Mouse (Mus musculus) hindbrain, embryonic 14.5 days (tissue): ENCODE results near the gene AC129217.1. TPM values are rescaled to one million over a fixed set of nuclear protein-coding genes. Genes with fewer than 3 reads are reported as not detected.
"Not testable (repeated sequence)": the region's sequence is repeated elsewhere in the genome, so short reads cannot be mapped to it uniquely, and the experiment has no call there.

ENCODE experiments used
- ATAC-seq: fragments of 200-750 bp; cut with Nextera tagmentation; 2 replicates; pipeline ENCODE4 v1.8.0; 2017; ENCODE audit warnings: moderate number of reproducible peaks, mild to moderate bottlenecking, moderate TSS enrichment, moderate library complexity; ENCODE audit not compliant: low FRiP score
- DNase-seq: peaks from one replicate; pipeline ENCODE4 v3.0.0-alpha.2; 2015; ENCODE audit warnings: low spot score
- H3K27ac ChIP-seq: fragments of 300-500 bp; sonication (generic); 2 replicates; pipeline ENCODE4 v1.5.1; 2014; ENCODE audit warnings: mild to moderate bottlenecking, moderate library complexity
- H3K27me3 ChIP-seq: fragments of 300-500 bp; sonication (generic); 2 replicates; pipeline ENCODE4 v1.6.1; 2014; ENCODE audit warnings: mild to moderate bottlenecking, low read length, mixed read lengths; ENCODE audit not compliant: control insufficient read depth, insufficient read depth
- H3K36me3 ChIP-seq: fragments of 300-500 bp; sonication (generic); replicated peaks from 2 replicates; pipeline ENCODE4 v1.6.1; 2014; ENCODE audit not compliant: control insufficient read depth, insufficient read depth
- H3K4me1 ChIP-seq: fragments of 300-500 bp; sonication (generic); replicated peaks from 2 replicates; pipeline ENCODE4 v1.6.1; 2014; ENCODE audit warnings: antibody characterized with exemption, low read length, mixed read lengths; ENCODE audit not compliant: control insufficient read depth, insufficient read depth
- H3K4me2 ChIP-seq: fragments of 300-500 bp; sonication (generic); replicated peaks from 2 replicates; pipeline ENCODE4 v1.6.1; 2014; ENCODE audit warnings: mild to moderate bottlenecking, moderate library complexity
- H3K4me3 ChIP-seq: fragments of 300-500 bp; sonication (generic); replicated peaks from 2 replicates; pipeline ENCODE4 v1.5.1; 2014; ENCODE audit warnings: mild to moderate bottlenecking, low read length
- H3K9ac ChIP-seq: fragments of 300-500 bp; sonication (generic); 2 replicates; pipeline ENCODE4 v1.6.1; 2014
- H3K9me3 ChIP-seq: fragments of 300-500 bp; sonication (generic); 2 replicates; pipeline ENCODE4 v1.6.1; 2016; ENCODE audit warnings: low read length; ENCODE audit not compliant: control insufficient read depth
- WGBS: fragments of 180-500 bp; shearing (Covaris S2); extraction: QIAGEN DNeasy Blood & Tissue Kit; methylation state at CpG from one replicate; pipeline ENCODE4 v1.1.7; 2014; 5-methylcytosine and 5-hydroxymethylcytosine counted together
- polyA plus RNA-seq: library from polyadenylated mRNA; unstranded; fragments of >200 nt; fragmentation: Nextera tagmentation; extraction: Ambion mirVana; gene quantifications from 2 replicates; pipeline ENCODE4 v1.2.1, GENCODE M21; 2014

The AC129217.1 gene
- polyA plus RNA-seq, 1 experiment from 2014 or later: not detected

DNA sequence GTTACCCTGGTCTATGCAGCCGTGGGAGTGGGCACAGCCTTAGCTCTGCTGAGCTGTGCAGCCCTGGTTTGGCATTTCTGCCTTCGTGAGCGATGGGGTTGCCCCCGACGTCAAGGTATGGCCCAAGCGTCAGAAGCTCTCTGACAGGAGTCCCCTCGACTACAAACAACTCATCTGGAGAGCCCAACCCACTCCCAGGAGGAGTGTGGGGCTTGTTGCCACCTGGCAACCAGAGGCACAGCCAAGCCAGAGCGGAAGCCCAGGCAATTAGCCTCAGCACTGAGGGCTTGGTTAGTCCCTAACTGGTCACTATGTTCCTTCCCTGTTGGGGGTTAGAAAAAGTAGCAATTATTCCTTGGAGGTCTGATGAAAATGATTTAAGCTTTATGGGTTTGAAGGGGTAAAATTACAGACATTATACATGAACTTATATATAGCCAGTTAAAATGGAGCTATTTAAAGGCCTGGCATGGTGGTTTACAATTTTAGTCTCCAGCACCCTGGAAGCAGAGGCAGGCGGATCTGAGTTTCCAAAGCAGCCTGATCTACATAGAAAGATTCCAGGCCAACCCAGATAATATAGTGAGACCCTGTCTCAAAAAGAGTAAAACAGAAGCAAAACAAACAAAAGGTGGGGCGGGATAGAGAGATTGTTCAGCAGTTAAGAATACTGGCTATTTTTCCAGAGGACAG, 22.8 kb downstream of the AC129217.1 start:
- ATAC-seq (no peak), DNase-seq (no peak)
- Histone ChIP-seq H3K4me2 (no peak overlapping the region), H3K9ac (no peak overlapping the region), H3K4me1 (no peaks in the 10 kb centered on the region), H3K27me3 (no peaks in the 10 kb centered on the region; the same call in 1 of the 2 replicates), H3K27ac (no peak overlapping the region), H3K36me3 (peaks cover 16% of the 10 kb centered on the region), H3K9me3 (no peaks in the 10 kb centered on the region), H3K4me3 (no peak overlapping the region)
- WGBS: 63% methylated on average over 10 of the region's 10 CpGs

DNA sequence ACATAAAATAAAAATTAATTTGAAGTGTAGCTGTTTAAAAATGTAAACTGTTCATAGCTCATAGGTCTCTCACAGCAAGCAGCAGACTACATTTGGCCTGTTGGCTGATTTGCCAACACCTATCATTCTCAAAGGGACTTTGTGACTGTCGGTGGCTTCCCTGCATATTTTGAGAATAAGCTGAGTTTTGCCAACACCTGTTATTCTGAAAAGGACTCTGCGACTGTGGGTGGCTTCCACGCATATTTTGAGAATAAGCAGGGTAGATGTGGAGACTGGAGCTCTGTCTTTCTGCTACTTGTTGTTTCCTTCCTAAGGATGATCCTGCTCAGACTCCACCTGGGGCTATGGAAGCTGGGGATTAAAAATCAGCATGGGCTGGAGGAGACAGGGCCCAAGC, 23.5 kb downstream of the AC129217.1 start:
- no peak overlapping the region for H3K4me2 ChIP-seq
- ATAC-seq: no peak
- H3K36me3 ChIP-seq: peaks cover 10% of the 10 kb centered on the region
- H3K4me1 ChIP-seq: no peaks in the 10 kb centered on the region
- H3K9me3 ChIP-seq: no peaks in the 10 kb centered on the region
- no peak overlapping the region for H3K9ac ChIP-seq
- WGBS: 80% methylated on average over 3 of the region's 3 CpGs
- H3K27ac ChIP-seq: no peak overlapping the region
- DNase-seq: no peak
- no peaks in the 10 kb centered on the region; the same call in 1 of the 2 replicates for H3K27me3 ChIP-seq
- no peak overlapping the region for H3K4me3 ChIP-seq

DNA sequence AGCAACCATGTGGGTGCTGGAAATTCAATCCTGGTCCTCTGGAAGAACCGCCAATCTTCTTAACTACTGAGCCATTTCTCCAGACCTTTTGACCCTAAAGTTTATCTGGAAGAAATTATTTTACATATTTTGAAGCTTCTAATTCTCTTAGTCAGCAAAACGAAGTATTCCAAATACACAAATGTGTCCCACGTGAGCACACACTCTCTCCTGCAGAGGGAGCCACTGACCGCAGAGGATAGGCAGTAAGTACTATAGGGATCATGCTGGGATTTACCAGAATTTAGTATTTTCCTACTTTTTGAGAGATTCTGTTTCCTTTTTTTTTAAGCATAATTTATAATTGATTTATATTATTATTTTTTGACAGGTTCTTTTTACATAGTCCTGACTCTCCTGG, 28.1 kb downstream of the AC129217.1 start:
- no peak overlapping the region for H3K4me2 ChIP-seq
- no peaks in the 10 kb centered on the region for H3K9me3 ChIP-seq
- H3K9ac ChIP-seq: no peak overlapping the region
- H3K27me3 ChIP-seq: no peaks in the 10 kb centered on the region
- H3K36me3 ChIP-seq: no peaks in the 10 kb centered on the region
- H3K4me1 ChIP-seq: no peaks in the 10 kb centered on the region
- H3K27ac ChIP-seq: no peak overlapping the region
- DNase-seq (no peak), ATAC-seq (no peak)
- WGBS: 42% methylated on average over 4 of the region's 4 CpGs
- H3K4me3 ChIP-seq: no peak overlapping the region

DNA sequence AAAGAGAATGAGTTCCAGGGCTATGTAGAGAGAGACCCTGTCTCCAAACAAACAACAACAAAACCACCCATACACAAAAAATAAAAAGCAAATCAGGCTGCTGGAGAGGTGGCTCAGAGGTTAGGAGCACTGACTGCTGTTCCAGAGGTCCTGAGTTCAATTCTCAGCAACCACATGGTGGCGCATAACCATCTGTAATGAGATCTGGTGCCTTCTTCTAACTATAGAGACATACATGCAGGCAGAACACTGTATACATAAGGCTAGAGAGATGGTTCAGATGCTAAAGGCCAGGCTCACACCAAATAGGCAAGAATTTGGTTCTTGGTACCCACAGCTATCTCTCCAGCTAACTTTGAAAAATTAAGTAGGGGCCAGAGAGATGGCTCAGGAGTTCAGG, 29.4 kb downstream of the AC129217.1 start:
- H3K27me3 ChIP-seq: no peaks in the 10 kb centered on the region
- H3K36me3 ChIP-seq: no peaks in the 10 kb centered on the region
- no peak for ATAC-seq
- DNase-seq: no peak
- no peak overlapping the region for H3K4me3 ChIP-seq
- WGBS: 23% methylated on average over 1 of the region's 1 CpGs
- H3K9me3 ChIP-seq: no peaks in the 10 kb centered on the region
- no peak overlapping the region for H3K4me2 ChIP-seq
- H3K4me1 ChIP-seq: no peaks in the 10 kb centered on the region
- H3K9ac ChIP-seq: no peak overlapping the region
- no peak overlapping the region for H3K27ac ChIP-seq

DNA sequence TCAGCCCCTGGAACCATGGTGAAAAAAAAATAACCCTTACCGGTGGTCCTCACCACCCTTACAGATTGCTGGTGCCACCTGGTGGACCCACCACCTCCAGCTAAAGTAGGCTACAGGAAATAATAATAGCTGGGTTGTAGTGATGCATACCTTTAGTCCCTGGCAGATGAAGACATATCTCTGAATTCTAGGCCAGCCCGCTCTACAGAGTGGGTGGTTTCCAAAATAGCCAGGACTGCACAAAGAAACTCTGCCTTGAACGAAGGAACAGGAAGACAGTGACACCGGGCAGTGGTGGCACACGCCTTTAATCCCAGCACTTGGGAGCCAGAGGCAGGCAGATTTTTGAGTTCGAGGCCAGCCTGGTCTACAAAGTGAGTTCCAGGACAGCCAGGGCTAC, 34.7 kb downstream of the AC129217.1 start:
- Histone ChIP-seq H3K4me1 (no peaks in the 10 kb centered on the region), H3K27ac (no peak overlapping the region), H3K9ac (no peak overlapping the region), H3K36me3 (no peaks in the 10 kb centered on the region), H3K9me3 (no peaks in the 10 kb centered on the region), H3K4me3 (no peak overlapping the region), H3K27me3 (no peaks in the 10 kb centered on the region), H3K4me2 (no peak overlapping the region)
- 80% methylated on average over 6 of the region's 6 CpGs for WGBS
- DNase-seq (no peak), ATAC-seq (no peak)

DNA sequence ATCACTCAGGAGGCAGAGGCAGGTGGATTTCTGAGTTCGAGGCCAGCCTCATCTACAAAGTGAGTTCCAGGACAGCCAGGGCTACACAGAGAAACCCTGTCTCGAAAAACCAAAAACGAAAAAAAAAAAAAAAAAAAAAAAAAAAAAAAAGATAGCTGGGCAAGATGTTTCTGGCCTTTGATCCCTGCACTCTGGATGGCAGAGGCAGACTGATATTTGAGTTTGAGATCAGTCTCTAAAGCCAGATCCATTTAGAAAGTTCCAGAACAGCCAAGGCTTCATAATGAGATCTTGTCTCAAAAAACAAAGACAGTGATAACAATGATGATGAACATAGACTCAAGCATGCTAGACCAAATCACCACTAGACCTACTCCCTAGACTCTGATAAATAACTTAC, 40.8 kb downstream of the AC129217.1 start:
- not testable (repeated sequence) for DNase-seq, H3K9me3 ChIP-seq, ATAC-seq, H3K27ac ChIP-seq, H3K27me3 ChIP-seq
- WGBS: 84% methylated on average over 3 of the region's 3 CpGs
- Histone ChIP-seq H3K4me2 (peak overlapping the region; percentile 59), H3K4me3 (peak overlapping the region; percentile 59), H3K4me1 (peaks cover 10% of the 10 kb centered on the region; the same call in 1 of the 2 replicates), H3K36me3 (peaks cover 24% of the 10 kb centered on the region), H3K9ac (peak overlapping the region; percentile 77; the same call in 1 of the 2 replicates)

DNA sequence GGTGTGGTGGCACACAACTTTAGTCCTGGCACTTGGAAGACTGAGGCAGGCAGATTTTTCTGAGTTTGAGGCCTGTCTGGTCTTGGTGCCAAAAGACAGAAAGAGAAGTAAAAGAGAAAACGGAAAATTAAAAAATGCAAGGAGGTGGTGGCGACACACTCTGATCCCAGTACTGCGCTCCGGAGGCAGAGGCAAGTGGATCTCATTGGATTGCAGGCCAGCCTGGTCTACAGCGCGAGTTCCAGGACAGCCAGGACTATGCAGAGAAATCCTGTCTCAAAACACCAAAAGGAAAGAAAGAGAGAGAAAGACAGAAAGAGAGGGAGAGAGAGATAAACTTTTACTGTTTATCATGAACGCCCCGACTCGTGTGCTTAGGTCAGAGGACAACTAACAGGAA, 41.3 kb downstream of the AC129217.1 start:
- Histone ChIP-seq H3K9me3 (no peaks in the 10 kb centered on the region), H3K9ac (peak overlapping the region; percentile 77), H3K4me1 (peaks cover 10% of the 10 kb centered on the region; the same call in 1 of the 2 replicates), H3K27ac (peak overlapping the region; percentile 83), H3K36me3 (peaks cover 28% of the 10 kb centered on the region), H3K4me2 (peak overlapping the region; percentile 59), H3K4me3 (peak overlapping the region; percentile 59), H3K27me3 (no peaks in the 10 kb centered on the region)
- 58% methylated on average over 9 of the region's 9 CpGs for WGBS
- ATAC-seq (peak; percentile 38), DNase-seq (no peak)

DNA sequence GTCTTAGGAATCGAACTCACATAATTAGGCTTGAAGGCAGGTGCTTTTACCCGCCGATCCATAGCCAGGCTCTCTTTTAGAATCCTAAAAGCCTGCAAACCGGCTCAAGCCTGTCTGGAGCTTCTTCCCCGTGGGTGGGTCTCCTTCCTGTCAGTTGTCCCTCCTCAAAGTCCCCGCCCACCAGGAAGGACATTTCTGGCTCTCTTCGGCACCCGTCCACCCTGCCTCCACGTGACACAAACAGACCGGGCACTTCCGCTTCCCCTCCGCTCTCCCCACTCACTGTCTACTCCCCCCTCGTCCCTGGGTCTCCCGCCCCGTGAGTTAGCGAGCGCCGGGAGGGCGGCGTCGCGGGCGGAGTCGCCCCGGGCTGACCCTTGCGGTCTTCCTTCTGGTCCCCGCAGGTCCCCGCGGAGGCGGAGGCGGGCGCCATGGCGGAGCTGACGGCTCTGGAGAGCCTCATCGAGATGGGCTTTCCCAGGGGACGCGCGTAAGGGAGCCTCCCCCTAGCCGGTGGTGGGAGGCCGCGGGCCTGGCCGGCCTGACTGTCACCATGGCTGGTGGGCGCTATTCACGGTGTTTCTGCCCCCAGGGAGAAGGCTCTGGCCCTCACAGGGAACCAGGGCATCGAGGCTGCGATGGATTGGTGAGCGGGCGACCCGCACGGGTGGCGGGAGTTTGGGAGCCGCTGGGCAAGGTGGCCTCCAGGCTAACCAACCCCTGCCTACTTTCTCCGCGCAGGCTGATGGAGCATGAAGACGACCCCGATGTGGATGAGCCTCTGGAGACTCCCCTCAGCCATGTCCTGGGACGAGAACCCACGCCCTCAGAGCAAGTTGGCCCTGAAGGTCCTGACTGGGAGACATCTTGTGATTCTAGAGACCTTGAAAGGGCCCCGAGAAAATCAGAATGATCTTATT, 42.0 kb downstream of the AC129217.1 start, which contains the start of gene Ubxn1:
Gene Ubxn1, plus strand, starts transcription at position 230 of the 920 bp plus-strand sequence.
- H3K27me3 ChIP-seq: no peaks in the 10 kb centered on the region

DNA sequence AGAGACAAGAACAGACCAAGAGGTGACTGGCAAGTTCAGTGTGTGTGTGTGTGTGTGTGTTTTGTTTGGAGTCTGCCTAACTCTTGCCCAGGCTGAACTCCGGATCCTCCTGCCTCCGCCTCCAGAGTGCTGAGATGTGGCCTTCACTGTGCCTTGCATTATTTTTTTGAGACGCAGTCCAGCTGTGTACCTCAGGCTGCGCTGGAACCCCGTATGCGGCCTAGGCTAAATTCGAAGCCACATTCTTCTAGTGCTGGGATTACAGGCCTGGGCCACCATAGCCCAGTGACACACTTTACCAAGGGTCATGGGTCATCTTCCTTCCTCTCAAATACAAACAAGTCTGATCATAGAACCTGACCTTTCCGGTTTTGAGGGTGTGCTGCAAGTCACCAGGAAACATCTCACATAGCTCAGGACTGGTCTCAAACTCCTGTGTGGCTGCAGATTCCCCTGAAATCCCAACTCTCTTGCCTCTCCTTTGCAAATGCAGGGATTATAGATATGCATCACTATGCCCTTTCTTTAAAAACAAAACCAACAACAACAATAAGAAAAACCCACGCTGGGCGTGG, 42.8 kb downstream of the AC129217.1 start:
- WGBS: 78% methylated on average over 10 of the region's 10 CpGs
- H3K27ac ChIP-seq: 0 out of 2 replicates have a peak overlapping the region, but pooled peaks have one; percentile 83

More for the DNA sequence above, 42.0 kb downstream of the AC129217.1 start, which contains the start of gene Ubxn1:
- H3K9ac ChIP-seq: peak within 1 kb of the TSS; percentile 77
- peaks cover 35% of the 10 kb centered on the region for H3K36me3 ChIP-seq
- peaks cover 10% of the 10 kb centered on the region; the same call in 1 of the 2 replicates for H3K4me1 ChIP-seq
- DNase-seq: peak; percentile 93
- H3K9me3 ChIP-seq: no peaks in the 10 kb centered on the region
- peak; percentile 97 for ATAC-seq
- H3K4me2 ChIP-seq: peak within 1 kb of the TSS; percentile 85
- peak within 1 kb of the TSS; percentile 83 for H3K27ac ChIP-seq
- WGBS: 1% methylated on average over 59 of the region's 59 CpGs
- H3K4me3 ChIP-seq: peak within 1 kb of the TSS; percentile 59

More for the DNA sequence above, 42.8 kb downstream of the AC129217.1 start:
- H3K4me1 ChIP-seq: peaks cover 10% of the 10 kb centered on the region; the same call in 1 of the 2 replicates
- peak overlapping the region; percentile 77 for H3K9ac ChIP-seq
- H3K9me3 ChIP-seq: no peaks in the 10 kb centered on the region
- H3K4me2 ChIP-seq: peak overlapping the region; percentile 85
- peaks cover 44% of the 10 kb centered on the region for H3K36me3 ChIP-seq
- DNase-seq: no peak
- H3K27me3 ChIP-seq: no peaks in the 10 kb centered on the region
- peak overlapping the region; percentile 59 for H3K4me3 ChIP-seq
- no peak for ATAC-seq
